Comparison of ENCODE assay signal across 8 mouse cellular contexts in genomic region chr17:30008392-30008791, GRCm38 (mm10). TPM values are rescaled to one million over a fixed set of nuclear protein-coding genes. Genes with fewer than 3 reads are reported as not detected.
A peak's percentile ranks its signal among the peaks of the same experiment; 100 is the strongest.
DNase-seq lines count a peak whose midpoint lies in the region; ATAC-seq lines count a peak whose summit lies in the region.
"Had no signal": no experiment of that assay in that cellular context is flagged by ENCODE, and none has a peak within 500 bp of the region (broad histone marks: within the 10 kb centered on the region; RNA-seq: fewer than 3 reads in every experiment).

No protein-coding gene starts in this region.

- ATAC-seq in hindbrain, embryonic 13.5 days (ENCODE audit: low FRiP score) = no peak
- no peak for ATAC-seq in hindbrain, embryonic 11.5 days (ENCODE audit: low FRiP score)
- ATAC-seq in forebrain, embryonic 15.5 days (replicated peaks) = no peak
- no peak for ATAC-seq in midbrain, embryonic 15.5 days (replicated peaks)

- H3K4me1 ChIP-seq in hindbrain, embryonic 13.5 days (replicated peaks) = peaks cover 50% of the 10 kb centered on the region
- peaks cover 7% of the 10 kb centered on the region for H3K4me1 ChIP-seq in hindbrain, embryonic 11.5 days (replicated peaks; ENCODE audit: control insufficient read depth, insufficient read depth, low read length)
- peaks cover 43% of the 10 kb centered on the region for H3K4me1 ChIP-seq in forebrain, embryonic 15.5 days
- peaks cover 34% of the 10 kb centered on the region for H3K4me1 ChIP-seq in midbrain, embryonic 15.5 days

- peak overlapping the region; percentile 55 for H3K27ac ChIP-seq in hindbrain, embryonic 13.5 days
- H3K27ac ChIP-seq in hindbrain, embryonic 11.5 days (ENCODE audit: low read depth, low read length) = no peak overlapping the region
- H3K27ac ChIP-seq in forebrain, embryonic 15.5 days (replicated peaks) = peak overlapping the region; percentile 46
- H3K27ac ChIP-seq in midbrain, embryonic 15.5 days = 0 out of 2 replicates have a peak overlapping the region, but pooled peaks have one; percentile 4

- peak overlapping the region; percentile 15 for H3K4me3 ChIP-seq in hindbrain, embryonic 13.5 days
- no peak overlapping the region for H3K4me3 ChIP-seq in hindbrain, embryonic 11.5 days (ENCODE audit: low read depth, low read length)
- no peak overlapping the region for H3K4me3 ChIP-seq in forebrain, embryonic 15.5 days
- H3K4me3 ChIP-seq in midbrain, embryonic 15.5 days = no peak overlapping the region

- peak overlapping the region; percentile 79 for H3K4me2 ChIP-seq in hindbrain, embryonic 13.5 days
- no peak overlapping the region for H3K4me2 ChIP-seq in hindbrain, embryonic 11.5 days (replicated peaks; ENCODE audit: low read depth, low read length)
- peak overlapping the region; percentile 89; the same call in 1 of the 2 replicates for H3K4me2 ChIP-seq in forebrain, embryonic 15.5 days (replicated peaks)
- peak overlapping the region; percentile 20; the same call in 1 of the 2 replicates for H3K4me2 ChIP-seq in midbrain, embryonic 15.5 days

- no peaks in the 10 kb centered on the region for H3K27me3 ChIP-seq in hindbrain, embryonic 13.5 days
- H3K27me3 ChIP-seq in hindbrain, embryonic 11.5 days (ENCODE audit: control insufficient read depth, insufficient read depth, low read length) = no peaks in the 10 kb centered on the region
- no peaks in the 10 kb centered on the region for H3K27me3 ChIP-seq in forebrain, embryonic 15.5 days
- no peaks in the 10 kb centered on the region for H3K27me3 ChIP-seq in midbrain, embryonic 15.5 days (replicated peaks)

- no peaks in the 10 kb centered on the region for H3K9me3 ChIP-seq in hindbrain, embryonic 13.5 days
- H3K9me3 ChIP-seq in hindbrain, embryonic 11.5 days (ENCODE audit: control insufficient read depth, low read length) = no peaks in the 10 kb centered on the region
- H3K9me3 ChIP-seq in forebrain, embryonic 15.5 days = no peaks in the 10 kb centered on the region
- no peaks in the 10 kb centered on the region for H3K9me3 ChIP-seq in midbrain, embryonic 15.5 days
- H3K9me3 ChIP-seq: G1E had no signal

- H3K36me3 ChIP-seq in hindbrain, embryonic 13.5 days = peaks cover 7% of the 10 kb centered on the region; the same call in 1 of the 2 replicates
- no peaks in the 10 kb centered on the region for H3K36me3 ChIP-seq in hindbrain, embryonic 11.5 days (ENCODE audit: control insufficient read depth, insufficient read depth, low read length)
- no peaks in the 10 kb centered on the region for H3K36me3 ChIP-seq in forebrain, embryonic 15.5 days
- no peaks in the 10 kb centered on the region for H3K36me3 ChIP-seq in midbrain, embryonic 15.5 days (replicated peaks)

- peak overlapping the region; percentile 51; the same call in 1 of the 2 replicates for H3K9ac ChIP-seq in hindbrain, embryonic 13.5 days
- no peak overlapping the region for H3K9ac ChIP-seq in hindbrain, embryonic 11.5 days (ENCODE audit: low read depth, low read length)
- H3K9ac ChIP-seq in forebrain, embryonic 15.5 days (replicated peaks) = no peak overlapping the region
- H3K9ac ChIP-seq in midbrain, embryonic 15.5 days = no peak overlapping the region

- DNase-seq in hindbrain, embryonic 11.5 days (ENCODE audit: low spot score) = no peak
- peak; percentile 38 for DNase-seq in NIH3T3 (ENCODE audit: low read depth)
- no peak for DNase-seq in cerebellum, adult 11-12 months
- DNase-seq in layer of hippocampus, adult 11-12 months (ENCODE audit: low spot score) = no peak

RNA-seq across cellular contexts. Expression of gene Zfand3, which starts 3.9 kb away (rescaled TPM):
- polyA plus RNA-seq in hindbrain, embryonic 13.5 days (2015; fragmentation: Nextera tagmentation; extraction: Ambion mirVana) = 71.5 and 78.9 TPM in 2 replicates
- 61.7 and 61.8 TPM in 2 replicates for polyA plus RNA-seq in hindbrain, embryonic 11.5 days (2014; fragmentation: Nextera tagmentation; extraction: Ambion mirVana)
- 57.0 and 64.2 TPM in 2 replicates for polyA plus RNA-seq in forebrain, embryonic 15.5 days (2015; fragmentation: Nextera tagmentation; extraction: Ambion mirVana)
- polyA plus RNA-seq in midbrain, embryonic 15.5 days (2015; fragmentation: Nextera tagmentation; extraction: Ambion mirVana) = 51.0 and 58.0 TPM in 2 replicates

RNA-seq across cellular contexts. Expression of gene Mdga1, which starts 38.5 kb away (rescaled TPM):
- 13.4 and 13.6 TPM in 2 replicates for polyA plus RNA-seq in hindbrain, embryonic 13.5 days (2015; fragmentation: Nextera tagmentation; extraction: Ambion mirVana)
- polyA plus RNA-seq in hindbrain, embryonic 11.5 days (2014; fragmentation: Nextera tagmentation; extraction: Ambion mirVana) = 4.6 and 4.8 TPM in 2 replicates
- polyA plus RNA-seq in forebrain, embryonic 15.5 days (2015; fragmentation: Nextera tagmentation; extraction: Ambion mirVana) = 11.3 and 13.4 TPM in 2 replicates
- 19.6 and 22.0 TPM in 2 replicates for polyA plus RNA-seq in midbrain, embryonic 15.5 days (2015; fragmentation: Nextera tagmentation; extraction: Ambion mirVana)
